Mouse (Mus musculus) erythroblast, embryonic 14.5 days (primary cell): ENCODE data around the gene Lrrc8c.

Experiments used
- GATA1 ChIP-seq: IDR thresholded peaks from 2 replicates; pipeline ENCODE4 v1.6.1; 2012; ENCODE audit warnings: low read length, inconsistent platforms, mixed read lengths
- TAL1 ChIP-seq: IDR thresholded peaks from 3 replicates; pipeline ENCODE4 v1.6.1; 2012; ENCODE audit warnings: low read length, inconsistent platforms, mixed read lengths

DNA sequence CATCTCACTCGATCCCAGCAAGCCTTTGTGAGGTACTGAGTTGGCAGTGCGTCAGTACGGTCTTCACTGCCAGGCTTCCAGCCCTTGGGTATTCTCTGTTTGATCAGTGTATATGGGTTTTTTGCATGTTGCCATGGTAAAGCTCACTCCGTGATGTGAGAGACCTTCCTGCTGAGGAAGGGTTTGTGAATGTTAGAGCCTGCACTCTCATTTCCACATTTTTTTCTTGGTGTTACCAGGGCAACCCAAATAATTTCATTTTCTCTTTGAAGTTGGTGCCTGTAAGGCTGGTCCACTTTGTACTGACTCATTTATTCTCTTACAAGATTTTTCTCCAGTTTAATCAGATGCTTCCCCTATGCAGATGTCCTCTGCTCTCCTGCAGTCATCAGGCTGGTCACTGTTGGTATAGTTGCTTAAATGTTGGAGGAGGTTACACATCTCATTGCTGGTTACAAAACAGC, 38.6 kb downstream of the Lrrc8c start:
- TF ChIP-seq TAL1 (no peak), GATA1 (no peak)
